Mouse (Mus musculus) lung, adult 2 months (tissue): Measurements from ENCODE around the gene Rgs17.

Experiments
- CTCF ChIP-seq: fragments of 200-500 bp; IDR thresholded peaks from 2 replicates; pipeline ENCODE4 v1.5.1; 2011; ENCODE audit warnings: mild to moderate bottlenecking, low read length, control low read depth; ENCODE audit not compliant: insufficient read depth
- POLR2A ChIP-seq: fragments of 200-500 bp; IDR thresholded peaks from 2 replicates; pipeline ENCODE4 v1.6.1; 2011; ENCODE audit warnings: low read depth, mild to moderate bottlenecking, control low read depth, low read length, borderline replicate concordance; ENCODE audit errors: extremely low read depth

- TF ChIP-seq POLR2A = no peak
- peak; percentile 30; the same call in 1 of the 2 replicates for TF ChIP-seq CTCF
Observed at GRCm38 (mm10) chr10:5790657-5791056, 131.5 kb downstream of the Rgs17 start.
